Mouse (Mus musculus) heart, adult 11 months (tissue): ENCODE results near the gene Fam214b.

ENCODE experiments used
- DNase-seq: peaks from one replicate; pipeline ENCODE4 v3.0.0; 2022

Gene Fam214b

GRCm38 (mm10) chr4:43045659-43046302 is at the start of gene Fam214b:
Fam214b (minus strand) TSS chr4:43046220.
- peak; percentile 100 for DNase-seq

- DNase-seq: no peak
Measured at GRCm38 (mm10) chr4:43091183-43091582, 45.2 kb upstream of the Fam214b start.

DNA sequence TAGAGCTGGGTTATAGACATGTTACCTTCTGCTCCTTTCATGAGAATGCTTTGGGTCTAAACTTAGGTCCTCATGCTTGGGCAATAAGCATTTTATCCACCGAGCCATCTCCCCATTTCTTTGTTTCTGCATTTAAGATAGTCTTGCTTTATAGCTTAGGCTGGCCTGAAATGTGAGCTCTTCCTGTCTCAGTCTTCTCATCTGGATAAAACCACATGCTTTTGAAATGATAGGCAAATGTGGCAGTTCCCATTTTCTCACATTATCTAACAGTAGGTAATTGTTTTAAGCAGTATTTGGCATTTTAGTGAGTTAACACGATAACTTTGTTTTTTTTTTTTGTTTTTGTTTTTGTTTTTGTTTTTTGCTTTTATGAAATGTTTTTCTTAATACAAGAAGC is 43.9 kb upstream of the Fam214b start:
- DNase-seq: no peak

- no peak for DNase-seq
Measured at GRCm38 (mm10) chr4:43082458-43082857, 36.4 kb upstream of the Fam214b start.

- peak; percentile 89 for DNase-seq
Measured at GRCm38 (mm10) chr4:43078071-43078718, 32.2 kb upstream of the Fam214b start.

DNA sequence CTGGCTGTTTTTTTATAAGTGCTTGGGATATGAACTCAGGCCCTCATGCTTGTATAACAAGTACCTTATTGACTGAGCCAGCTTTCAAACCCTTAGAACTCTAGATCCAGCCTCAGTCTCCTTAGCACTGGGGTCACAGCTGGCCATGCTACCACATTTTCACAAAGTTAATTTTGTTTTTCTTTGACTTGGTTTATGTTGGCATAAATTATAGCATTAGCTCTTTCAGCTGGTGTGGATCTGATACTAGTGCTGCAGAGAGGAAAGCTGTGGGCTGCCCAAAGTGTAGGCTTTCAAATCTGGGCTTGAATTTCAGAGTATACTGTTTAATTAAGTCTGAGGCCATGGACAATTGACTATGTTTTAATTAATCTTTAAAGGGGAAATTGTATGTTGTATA is 28.9 kb upstream of the Fam214b start:
- no peak for DNase-seq

DNA sequence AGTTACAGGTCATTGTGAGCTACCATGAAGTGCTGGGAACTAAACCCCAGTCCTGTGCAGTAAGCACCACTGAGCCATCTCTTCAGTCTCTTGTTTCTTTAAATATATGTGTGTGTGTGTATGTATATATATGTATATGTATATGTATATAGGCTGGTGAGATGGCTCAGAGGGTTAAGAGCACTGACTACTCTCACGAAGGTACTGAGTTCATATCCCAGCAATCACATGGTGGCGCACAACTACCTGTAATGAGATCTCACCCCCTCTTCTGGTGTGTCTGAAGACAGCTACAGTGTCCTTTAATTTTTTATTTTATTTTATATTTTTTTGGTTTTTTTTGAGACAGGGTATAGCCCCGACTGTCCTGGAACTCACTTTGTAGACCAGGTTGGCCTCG is 19.5 kb upstream of the Fam214b start:
- no peak for DNase-seq

DNA sequence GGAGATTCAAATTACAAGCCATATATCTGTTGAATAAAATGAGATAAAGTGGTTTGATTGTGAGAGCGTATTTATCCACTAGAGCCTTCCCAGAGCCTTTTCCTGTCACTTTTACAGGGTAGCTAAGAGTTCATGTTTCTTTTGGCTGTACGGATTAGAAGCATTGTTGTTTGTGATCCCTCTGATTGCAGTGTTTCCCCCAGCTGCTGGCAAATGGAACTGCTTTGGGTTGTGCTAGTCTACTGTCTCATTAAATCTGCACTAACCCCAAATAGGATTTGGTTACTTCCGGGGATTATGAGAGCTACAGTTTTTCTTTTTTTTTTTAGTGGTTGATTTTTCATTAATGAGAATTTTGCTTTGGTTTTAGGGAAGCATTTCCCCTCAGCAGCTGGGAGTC is 14.3 kb upstream of the Fam214b start:
- peak; percentile 92 for DNase-seq

DNA sequence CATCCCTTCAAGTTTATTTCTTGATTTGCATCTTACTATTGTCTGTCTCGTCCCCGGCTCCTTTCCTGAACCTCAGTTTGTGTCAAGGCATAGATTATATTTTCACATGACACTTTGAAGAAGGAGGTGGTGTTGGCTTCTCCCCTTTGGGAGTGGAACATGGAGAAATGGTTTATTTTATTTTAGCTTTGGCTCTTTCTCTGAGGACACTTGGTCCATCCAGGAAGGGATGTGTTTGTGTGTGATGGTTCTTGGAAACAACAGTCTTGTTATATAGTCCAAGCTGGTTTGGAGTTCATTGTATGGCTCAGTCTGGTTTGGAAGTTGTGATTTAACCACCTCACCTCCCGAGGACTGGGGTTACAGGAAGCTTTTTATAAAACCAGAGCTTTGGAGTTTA is 13.7 kb upstream of the Fam214b start:
- DNase-seq: no peak

- DNase-seq: peak; percentile 99
Measured at GRCm38 (mm10) chr4:43058753-43059654, 13.0 kb upstream of the Fam214b start, which contains the start of gene Unc13b. Unc13b (plus strand) TSS chr4:43058953.

DNA sequence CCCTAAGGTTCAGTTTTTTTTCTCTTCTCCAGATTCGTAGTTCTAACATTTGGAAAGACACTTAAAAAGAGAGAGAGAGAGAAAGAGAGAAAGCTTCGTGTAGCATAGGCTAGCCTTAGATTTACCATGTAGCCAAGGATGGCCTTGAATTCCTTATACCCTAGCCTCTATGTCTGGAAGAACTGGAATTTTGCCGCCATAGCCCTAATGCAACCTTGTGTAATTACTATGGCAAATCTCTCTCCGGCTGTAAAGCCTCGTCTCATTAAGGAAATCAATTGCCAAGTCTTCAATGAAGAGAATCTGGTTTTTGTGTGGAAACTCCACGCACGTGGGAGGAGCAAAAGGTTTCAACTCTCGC is 12.4 kb upstream of the Fam214b start:
- DNase-seq: no peak

DNA sequence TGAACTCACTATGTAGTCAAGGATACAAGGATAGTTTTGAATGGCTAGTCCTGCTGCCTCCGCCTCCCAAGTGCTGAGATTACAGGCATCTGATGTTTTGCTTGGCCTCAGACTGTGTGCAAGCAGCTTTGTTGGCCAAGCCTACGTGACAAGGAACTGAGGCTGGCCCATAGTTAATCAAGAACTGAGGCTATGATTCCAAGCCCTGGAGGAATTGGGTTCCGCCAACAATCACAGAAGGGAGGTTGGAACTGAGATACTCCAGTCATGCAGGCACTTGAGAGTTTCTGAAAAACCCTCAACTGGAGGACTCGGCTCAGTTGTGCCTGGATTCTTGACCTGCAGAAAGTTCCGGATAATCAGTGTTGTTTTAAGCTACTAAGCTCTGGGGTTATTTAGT is 11.6 kb upstream of the Fam214b start:
- DNase-seq: peak; percentile 96

GRCm38 (mm10) chr4:43052627-43053026 is 6.6 kb upstream of the Fam214b start:
- DNase-seq: peak; percentile 89

- DNase-seq: peak; percentile 97
Measured at GRCm38 (mm10) chr4:43047231-43047630, 1.2 kb upstream of the Fam214b start.

DNA sequence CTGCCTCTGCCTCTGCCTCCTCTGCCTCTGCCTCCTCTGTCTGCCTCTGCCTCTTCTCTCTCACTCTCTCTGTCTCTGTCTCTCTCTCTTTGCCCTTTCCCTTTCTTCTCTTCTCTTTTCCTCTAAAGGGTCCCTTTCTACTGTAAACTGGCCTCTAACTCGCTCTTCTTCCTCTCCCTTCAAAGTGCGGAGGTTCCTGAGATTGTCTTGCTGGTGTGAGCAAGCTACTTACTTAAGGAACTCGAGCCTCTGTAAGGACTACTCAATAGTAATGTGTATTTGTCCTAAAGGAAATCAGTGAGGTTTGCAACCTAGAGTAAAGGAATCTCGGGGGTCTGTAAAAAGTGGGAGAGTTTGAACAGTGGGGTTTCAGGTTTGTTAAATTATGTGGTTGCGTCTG is 587 bp upstream of the Fam214b start:
- peak; percentile 79 for DNase-seq

DNA sequence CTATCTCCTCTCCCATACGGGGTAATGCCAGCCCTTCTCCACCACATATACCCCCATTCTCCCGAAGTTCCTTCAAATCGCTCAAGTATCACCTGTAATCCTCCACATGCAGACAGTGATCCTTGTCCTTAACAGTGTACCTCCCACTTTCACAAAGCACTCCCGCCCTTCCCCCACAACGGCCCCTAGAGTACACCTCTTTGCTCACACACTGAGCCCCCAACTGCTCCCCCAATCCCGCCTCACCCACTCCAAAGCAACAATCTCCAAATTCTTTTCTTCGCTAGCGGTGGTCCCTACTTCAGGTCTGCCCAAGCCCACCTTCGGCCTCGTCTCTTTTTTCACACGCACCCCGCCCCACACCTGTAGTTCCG is 748 bp downstream of the Fam214b start:
- no peak for DNase-seq

DNA sequence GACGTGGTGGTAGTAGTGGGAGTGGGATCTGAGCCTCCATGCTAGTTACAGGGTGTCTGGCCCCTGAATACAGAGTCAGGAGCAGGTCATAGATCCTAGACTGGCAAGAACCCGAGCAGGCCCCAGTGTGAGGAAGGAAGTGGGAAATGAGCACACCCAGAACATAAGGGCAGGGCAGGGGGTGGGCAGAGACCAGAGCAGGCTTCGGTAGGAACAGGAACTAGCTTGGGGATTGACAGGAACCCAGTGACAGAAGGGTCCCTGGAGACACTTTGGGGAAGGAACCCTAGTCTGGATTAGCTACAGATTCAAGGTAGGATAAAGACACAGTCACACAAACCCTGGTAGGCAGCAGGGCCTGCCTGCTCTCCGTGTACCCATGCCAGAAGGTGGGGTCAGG is 1.3 kb downstream of the Fam214b start:
- DNase-seq: peak; percentile 99

GRCm38 (mm10) chr4:43043644-43044357 is 2.2 kb downstream of the Fam214b start:
- DNase-seq: peak; percentile 99

DNA sequence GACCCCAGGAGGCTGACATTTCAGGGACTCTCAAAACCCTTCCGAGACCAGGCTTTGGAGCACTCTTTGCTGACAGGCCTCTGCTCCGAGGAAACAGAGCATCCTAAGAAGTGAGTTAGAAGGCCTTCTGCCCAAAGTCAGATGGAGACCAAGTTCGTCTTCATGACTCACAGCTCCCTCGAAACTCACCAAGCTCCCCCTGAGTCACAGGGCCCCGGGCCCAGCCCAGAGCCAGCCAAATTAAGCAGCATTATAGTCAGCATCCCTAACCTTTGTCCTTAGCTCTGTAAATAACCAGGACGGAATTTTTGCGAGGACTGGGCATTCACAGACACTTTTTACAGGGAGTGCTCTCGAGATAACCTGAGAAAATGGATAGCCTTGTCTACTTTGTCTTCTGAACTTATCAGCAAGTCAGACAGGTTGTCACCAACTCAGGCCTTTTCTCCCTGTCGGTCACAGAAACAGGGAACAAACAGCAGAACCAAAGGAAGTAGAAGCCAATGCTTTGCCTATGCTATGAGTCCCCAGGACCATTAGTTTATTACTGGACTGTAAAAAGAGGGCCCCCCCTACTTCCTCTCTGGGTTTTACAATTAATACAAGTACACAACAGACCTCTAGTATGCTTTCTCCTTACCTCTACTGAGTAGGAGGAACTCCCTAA is 5.0 kb downstream of the Fam214b start:
- peak; percentile 91 for DNase-seq

GRCm38 (mm10) chr4:43040114-43040572 is 5.9 kb downstream of the Fam214b start:
- peak; percentile 100 for DNase-seq

DNA sequence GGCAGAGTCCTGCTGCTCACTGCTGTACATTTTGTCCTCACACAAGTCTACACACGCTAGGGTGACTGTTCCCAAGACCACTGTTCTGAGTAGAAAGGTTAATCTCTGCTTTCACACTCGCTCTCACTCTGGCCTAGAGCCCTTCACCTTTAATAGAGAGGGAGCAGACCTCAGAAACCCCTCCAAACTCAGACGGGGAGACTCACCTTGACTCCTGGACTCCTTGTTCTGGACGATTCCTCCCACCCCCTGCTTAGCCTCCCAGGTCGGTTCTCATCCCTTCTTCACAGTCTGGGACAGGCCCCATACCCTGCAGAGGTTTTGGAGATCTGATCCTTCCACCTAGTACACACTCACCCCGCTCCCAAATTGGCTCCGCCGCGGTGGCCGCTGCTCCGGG is 6.4 kb downstream of the Fam214b start:
- DNase-seq: no peak
